Mouse (Mus musculus) kidney, postnatal 25 days (tissue): Measurements from ENCODE around the gene Arl3.

Experiments
- DNase-seq, 2 experiments: peaks; one replicate each; pipeline ENCODE4 v3.0.0; 2021; ENCODE audit warnings: mixed read lengths in 2 of 2

Gene Arl3

DNA sequence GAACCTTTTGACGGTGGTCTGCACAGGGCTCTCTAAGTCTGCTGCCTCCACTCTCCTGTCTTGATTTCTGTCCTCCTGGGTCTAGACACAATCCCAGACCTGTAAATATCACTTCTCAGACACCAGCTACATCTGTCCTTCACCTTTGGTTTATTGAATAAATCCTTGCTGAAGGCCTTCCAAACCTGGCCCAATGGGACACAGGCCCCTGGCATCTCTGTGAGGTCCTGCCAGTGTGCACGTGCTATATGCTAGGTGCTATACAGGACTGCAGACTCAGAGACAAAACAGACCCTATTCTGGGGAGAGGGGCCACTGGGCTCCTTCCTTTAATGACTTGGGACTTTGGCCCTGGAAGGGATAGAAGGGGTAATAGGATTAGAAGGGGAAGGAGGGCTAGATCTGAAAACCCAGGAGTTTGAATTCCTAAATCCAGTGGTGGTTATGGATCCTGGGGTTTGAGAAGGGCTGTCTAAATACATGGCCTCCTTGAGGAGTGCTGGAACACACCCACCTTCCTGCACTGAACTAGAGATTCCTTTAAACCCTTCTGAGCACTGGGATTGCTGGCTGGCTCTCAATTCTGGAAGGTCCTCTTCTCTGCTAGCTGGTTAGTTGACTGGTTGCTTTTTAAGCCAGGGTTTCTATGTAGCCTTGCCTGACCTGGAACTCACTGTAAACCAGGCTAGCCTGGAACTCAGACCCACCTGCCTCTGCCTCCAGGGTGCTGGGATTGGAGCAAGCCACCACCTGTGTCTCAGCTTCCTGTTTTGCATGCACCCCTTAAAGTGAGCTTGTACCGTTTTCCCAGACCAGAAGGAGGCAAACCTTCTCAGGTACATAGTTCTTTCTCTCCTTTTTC, 56.1 kb downstream of the Arl3 start:
- DNase-seq: peak in 1 of 2 experiments; percentile 38

DNA sequence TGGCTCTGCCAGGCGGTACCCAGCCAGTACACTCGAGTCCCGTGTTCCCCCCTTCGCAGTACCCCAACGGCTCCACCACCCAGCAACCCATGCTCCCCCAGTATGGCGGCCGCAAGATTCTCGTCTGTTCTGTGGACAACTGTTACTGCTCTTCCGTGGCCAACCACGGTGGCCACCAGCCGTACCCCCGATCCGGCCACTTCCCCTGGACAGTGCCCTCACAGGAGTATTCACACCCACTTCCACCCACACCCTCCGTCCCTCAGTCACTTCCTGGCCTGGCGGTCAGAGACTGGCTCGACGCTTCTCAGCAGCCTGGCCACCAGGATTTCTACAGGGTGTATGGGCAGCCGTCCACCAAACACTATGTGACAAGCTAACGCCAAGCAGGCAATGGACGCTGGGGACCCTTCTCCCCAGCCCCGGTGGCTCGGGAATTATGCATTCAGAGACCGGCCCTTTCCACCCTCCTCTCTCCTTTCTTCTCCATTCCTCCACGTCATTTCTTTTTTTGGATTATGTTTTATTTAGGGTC, 57.6 kb downstream of the Arl3 start:
- peak in 1 of 2 experiments; percentile 40 for DNase-seq

DNA sequence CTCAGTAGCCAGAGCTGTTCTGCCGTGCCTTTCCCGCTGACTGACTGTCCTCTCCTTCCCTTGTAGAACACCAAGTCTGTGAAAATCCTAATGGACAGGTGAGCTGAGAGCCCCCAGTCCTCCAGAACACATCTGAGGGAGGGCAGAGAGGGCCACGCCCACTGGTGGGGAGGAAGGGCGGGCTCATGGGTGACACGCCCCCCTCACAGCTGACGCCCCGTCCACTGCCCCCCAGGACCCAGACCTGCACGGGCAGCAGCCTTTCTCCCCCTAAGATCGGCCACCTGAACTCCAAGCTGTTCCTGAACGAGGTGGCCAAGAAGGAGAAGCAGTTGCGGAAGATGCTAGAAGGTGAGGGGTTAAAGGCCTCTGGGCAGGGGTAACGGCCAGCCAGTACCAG, 58.6 kb downstream of the Arl3 start:
- DNase-seq: peak in 1 of 2 experiments; percentile 44

DNA sequence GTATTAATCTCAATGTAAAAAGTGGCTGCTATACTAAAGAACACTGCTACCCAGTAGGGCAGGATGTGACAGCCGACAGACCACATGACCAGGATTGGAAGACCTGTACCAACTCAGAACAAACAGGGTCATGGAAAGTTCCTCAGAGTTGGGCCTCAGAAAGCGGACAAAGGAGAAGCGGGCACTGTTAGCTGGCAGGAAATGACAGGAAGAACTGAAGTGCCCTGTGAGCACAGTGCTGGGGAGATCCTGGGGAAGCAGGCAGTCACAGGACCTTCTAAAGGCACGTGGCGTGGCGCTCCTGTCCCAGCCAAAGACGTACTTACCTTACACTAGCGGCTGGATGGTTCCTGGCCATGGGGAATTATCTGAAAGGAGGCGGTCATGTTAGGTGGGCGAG, 61.7 kb downstream of the Arl3 start:
- peak in 1 of 2 experiments; percentile 73 for DNase-seq

DNA sequence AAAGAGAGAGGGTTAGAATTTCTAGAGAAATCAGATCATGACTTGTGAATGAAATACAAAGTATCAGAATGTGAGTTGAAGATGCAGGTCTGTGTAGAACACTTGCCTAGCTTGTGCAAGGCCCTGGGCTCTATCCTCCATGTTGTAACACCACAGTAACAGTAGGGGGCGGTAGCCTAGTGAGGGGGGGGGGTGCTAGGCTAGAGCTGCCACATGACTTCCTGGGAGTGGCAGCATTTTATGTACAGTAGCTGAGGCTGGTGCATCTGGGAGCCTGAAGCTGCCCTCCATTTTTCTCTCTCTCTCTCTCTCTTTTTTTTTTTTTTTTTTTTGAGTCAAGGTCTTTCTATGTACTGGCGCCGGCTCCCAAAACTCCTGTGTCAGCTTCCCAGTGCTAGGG, 62.2 kb downstream of the Arl3 start:
- DNase-seq: no peak

DNA sequence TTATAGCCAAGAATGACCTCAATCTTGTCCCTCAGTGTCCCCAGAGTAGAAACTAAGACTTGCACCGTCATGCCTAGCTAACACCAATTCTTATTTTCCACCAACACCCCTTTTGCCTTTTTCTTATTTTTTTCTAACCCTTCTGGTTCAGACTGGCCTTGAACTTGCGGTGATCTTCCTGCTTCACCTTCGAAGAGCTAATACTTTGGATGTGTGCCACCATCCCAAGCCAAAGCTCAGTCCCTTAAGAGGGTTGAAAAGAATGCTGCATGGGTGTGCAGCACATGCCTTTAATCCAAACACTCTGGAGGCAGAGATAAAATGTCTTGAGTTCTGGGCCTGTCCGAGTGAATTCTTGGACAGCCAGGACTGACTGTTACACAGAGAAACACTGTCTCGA, 62.6 kb downstream of the Arl3 start:
- no peak for DNase-seq

DNA sequence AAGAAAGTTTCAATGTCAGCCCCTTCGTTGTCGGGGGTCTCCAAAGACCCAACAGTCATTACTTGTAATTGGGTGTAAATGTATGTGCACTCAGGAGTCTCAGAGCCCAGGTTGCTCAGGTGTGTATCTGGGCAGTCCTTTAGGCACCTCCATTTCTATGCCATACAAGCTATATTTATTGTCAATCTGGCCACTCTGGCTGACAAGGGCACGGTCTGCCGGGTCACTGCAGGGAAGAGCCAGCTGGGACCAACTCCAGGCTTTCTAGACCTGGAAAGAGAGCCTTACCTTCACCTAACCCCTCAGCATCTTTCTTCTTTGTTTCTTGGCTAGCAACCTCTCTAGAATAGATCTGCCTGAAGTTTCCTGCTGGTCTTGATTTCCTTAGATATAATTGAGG, 63.3 kb downstream of the Arl3 start:
- no peak for DNase-seq

DNA sequence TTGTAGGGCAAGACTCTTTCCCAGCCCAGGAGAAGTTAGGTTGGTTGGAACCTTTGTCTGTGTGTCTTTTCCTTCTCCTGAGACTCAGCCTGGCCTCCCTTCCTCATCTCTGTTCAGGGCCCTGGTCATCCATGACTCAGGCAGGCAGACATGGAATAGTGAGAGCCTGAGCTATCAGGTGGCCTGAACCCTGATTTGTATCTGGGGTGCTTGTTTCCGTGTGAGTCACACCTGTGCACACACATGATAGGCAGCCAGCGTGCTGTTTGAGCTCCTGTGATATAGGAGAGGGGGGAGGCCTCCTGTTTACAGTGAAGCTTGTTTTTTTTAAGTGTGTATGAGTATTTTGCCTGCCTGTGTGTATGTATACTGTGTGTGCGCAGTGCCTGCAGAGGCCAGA, 63.8 kb downstream of the Arl3 start:
- peak in 1 of 2 experiments; percentile 36 for DNase-seq

DNA sequence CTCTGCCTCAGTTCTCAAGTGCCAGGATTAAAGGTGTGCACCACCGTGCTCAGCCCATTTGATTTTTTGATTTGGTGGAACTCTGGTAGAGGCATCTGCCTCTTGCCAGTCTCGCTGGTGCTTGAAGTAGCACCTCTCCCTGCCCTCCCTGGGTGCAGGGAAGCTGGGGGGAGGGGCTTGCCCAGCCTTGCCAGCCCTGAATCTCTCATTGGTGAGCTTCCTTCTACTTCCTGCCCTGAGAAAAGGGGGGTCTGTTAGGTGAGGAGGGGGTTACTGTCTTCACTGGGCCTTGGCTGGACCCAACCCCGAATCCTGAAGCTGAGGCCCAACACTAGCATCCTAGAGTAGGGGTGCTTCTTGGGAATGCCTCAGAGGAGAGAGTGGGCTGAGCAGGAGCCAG, 64.3 kb downstream of the Arl3 start:
- DNase-seq: peak in 1 of 2 experiments; percentile 70

DNA sequence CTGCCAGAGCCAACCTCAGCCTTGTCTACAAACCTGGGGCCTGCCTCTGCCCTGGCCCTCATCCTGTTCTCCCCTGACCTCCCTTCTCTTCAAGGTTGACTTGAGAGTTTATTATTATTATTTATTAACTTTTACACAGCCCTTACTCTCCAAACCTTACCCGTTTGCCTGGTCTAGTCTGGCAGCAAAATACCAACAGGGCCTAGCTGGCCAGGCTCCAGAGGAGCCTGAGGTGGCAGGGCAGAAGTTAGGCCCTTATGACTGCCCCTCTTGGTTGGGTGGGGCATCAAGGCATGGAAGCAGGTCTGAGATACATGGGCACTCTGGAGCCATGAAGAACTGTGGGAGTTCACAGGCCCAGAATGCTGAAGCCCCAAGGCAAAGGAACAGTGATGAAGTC, 65.2 kb downstream of the Arl3 start:
- peak; percentile 84 to 93 for DNase-seq

DNA sequence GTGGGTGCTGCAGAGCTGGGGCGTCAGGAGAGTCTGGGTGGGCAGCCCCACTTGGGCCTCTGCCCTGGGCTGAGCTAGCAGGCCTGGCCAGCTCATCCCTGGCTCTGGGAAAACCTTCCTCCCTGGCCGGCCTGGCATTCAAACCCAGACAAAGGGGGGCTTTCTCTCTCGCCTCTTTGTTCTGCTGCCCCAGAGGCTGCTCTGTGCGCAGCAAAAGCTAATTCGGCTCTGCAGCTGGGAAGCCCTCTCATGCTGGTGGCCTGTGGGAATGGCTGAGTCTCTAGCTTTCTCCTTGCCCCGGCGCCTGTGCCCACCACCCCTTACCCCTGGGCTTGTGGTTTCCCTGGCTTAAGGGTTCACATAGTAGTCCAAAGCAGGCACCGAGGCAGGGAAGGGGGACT, 65.8 kb downstream of the Arl3 start:
- DNase-seq: peak in 1 of 2 experiments; percentile 51

DNA sequence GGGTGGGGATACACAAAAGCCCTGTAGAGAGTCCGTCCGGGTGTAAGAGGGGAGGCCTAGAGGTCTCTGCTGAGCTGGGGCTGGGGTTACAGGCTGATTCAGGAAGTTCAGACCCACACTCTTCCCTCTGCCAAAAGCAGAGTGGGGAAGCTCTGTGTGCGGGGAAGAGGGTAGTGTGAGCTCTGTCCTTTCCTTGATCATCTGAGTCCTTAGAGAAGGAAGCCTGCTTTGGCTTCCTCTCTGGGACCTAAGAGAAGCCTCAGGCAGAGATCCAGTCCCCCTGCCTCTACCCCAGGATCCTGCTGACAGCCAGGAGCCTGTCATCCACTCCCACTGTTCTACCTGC, 66.7 kb downstream of the Arl3 start:
- DNase-seq: no peak

DNA sequence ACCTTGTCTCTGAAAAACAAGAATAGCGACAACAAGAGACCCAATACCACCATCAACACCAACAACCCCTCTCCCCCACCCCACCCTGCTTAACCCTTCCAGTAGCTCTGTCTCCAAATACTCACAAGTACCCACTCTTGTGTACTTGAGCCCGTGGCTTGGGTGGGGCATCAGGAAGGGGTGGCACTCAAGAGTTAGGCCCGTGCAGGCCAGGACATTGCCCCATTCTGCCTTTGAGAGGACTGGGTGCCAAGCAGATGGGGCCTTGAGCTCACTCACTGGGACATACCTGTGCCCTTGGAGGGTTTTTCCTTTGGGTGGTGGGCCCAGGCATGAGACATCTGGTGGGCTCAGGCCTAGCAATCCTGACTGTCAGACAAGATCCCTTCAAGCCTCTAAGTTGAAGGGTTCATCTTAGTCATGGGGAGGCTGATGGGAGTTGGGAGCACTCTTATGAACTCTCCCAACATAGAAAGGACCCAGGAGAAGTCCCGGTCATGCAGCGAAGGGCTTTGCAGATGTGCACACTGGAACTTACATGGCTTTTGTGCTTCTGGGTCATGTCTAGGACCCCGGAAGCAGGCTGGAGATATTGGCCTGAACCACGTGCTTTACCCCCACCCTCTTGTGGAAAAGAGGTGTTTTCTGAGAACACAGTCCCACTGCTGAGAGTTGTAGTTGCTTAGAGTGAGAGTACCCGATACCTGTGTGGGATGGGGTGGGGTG, 67.2 kb downstream of the Arl3 start:
- DNase-seq: peak in 1 of 2 experiments; percentile 56

DNA sequence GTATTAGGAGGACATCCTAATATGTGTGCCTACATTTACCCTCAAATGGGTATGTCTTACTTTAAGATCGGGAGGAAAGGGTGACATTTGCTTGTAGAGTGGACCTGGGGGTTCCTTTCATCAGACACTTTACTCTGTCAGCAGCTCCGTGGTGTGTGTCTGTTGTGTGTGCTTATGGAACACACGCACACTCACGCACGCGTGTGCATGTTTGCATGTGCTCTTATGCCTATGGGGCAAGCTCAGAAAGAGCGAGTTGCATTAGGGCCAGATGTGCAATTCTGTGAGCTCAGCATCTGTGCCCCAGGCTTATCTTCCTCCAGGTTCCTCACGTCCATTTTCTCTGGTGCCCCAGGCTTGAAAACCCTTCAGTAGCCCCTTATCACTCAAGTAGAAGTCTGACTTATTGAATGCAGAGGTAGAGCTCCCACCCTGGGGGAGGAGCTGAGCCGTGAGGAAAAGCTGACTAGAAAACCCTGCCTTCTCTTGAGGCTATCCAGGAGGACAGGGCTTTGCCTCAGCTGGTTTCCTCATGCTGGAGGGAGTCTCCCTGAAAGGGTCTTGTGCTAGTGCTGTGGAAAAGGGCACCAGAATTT, 68.1 kb downstream of the Arl3 start:
- peak in 1 of 2 experiments; percentile 55 for DNase-seq

DNA sequence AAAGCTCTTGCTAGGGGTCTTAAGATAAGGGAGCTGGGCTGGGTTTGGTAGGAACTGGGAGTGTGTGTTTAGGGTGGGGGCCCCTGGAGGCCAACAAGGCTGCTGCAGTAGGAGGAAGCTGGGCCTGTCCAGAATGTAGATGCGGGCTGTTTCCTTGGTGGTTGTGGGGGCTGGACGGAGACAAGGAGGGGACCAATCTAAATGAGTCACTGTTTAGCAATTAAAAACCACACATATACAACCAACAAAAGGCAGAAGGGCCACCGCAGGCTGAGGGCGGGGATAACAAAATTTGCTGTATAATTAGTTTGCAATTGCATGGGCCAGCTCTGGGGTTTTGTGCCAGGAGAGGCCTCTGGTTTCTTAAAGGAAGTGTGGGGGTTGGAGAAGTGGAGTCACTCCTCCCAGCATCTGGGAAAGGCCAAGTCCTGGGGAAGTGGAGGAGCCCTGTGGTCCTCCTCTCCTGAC, 68.9 kb downstream of the Arl3 start:
- DNase-seq: peak; percentile 63 to 81

DNA sequence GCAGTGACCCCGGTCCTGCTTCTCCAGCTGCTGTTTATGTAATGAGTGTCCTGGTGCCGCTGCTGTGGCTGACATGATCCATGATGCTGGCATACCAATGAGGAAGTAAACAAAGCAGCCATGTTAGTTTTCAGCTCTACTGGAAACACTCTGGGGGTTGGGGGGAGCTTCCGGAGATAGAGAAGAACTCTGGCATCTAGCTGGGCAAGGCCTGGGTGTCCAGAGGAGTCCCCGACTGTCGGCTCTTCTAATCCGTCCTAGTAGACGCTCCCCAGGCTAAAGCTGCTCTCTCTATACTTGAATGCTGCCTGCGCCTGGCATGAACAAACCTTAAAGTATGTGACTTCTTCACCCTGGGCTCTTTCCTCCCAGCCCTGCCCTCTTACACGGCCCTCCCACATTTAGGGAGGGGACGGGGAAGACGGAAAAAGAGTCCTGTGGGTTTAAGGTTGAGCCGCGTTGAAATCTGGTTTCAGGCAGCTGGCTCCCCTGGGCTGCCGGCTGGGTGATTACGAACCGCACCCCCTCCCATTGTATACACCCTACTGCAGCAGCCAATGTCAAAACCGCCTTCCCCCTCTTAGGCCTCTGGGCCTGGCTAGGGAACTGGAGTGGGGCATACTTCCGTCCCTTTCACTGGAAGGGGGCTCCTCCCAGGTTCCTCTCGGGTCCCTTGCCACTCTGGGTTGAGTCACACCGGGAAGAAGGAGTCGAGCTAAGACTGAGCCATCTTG, 69.5 kb downstream of the Arl3 start:
- DNase-seq: peak; percentile 85 to 94

DNA sequence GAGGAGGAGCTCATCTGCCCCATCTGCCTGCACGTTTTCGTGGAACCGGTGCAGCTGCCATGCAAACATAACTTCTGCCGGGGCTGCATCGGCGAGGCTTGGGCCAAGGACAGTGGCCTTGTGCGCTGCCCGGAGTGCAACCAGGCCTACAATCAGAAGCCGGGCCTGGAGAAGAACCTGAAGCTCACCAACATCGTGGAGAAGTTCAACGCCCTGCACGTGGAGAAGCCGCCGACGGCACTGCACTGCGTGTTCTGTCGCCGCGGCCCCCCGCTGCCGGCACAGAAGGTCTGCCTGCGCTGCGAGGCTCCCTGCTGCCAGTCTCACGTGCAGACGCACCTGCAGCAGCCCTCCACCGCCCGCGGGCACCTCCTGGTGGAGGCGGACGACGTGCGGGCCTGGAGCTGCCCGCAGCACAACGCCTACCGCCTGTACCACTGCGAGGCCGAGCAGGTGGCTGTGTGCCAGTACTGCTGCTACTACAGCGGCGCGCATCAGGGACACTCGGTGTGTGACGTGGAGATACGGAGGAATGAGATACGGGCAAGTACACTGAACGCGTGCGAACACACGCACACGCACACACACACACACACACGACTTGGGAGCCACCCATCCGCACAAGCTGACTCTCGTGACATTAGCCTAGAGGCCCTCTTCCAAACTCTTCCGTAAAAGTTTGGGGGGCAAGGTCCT, 70.4 kb downstream of the Arl3 start:
- DNase-seq: peak; percentile 87 to 94

DNA sequence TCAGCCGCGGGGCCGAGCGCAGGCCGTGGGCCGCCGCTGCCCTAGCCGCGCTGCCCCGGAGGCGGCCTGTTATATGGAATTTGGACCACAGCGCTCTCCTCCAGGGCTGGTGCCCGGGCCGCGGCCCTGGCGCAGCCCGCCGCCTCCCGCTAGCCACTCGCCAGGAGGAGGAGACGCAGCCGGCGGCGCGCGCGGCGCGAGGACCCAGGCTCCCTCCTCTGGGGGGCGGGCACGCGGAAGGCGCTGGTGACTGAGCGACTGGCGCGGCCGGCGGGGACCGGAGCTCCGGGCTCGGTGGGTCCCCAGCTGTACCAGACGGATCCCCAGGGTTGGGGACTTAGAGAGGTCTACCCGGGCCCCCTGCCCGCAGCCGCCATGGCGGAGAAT, 70.9 kb downstream of the Arl3 start:
- peak; percentile 78 to 91 for DNase-seq

DNA sequence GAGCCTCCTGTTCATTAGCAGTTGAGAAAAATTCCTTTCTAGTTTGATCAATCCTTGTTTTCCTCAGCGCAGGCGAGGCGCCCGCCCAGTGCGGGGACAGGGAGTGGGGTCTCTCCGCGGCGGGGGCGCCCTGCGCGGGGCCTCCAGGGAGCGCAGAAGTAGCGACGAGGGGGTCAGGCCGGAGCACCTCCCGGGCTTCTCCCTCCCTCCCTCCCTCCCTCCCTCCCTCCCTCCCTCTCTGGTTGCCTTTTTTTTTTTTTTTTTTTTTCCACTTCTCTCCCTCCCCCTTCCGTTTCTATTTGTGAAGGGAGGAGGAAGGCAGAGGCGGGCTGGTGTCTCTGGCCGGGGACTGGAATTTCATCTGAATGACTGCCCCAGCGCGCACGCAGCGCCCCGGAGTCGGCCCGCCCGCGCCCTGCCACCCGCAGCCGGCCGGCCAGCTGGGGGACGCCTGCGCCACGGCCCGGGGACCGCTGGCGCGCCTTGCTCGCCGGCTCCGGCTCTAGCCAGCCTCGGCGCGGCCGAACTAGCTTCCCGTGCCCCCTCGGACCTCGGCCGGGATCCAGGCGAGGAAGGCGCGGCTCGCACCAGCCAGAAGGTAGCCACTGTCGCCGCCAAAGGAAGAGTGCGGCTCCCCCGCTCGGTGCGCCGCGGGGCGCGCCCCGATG, 71.5 kb downstream of the Arl3 start, which contains the start of gene Trim8:
Trim8 (plus strand) TSS at position 302 of the 668 bp plus-strand sequence.
- peak; percentile 86 to 92 for DNase-seq

DNA sequence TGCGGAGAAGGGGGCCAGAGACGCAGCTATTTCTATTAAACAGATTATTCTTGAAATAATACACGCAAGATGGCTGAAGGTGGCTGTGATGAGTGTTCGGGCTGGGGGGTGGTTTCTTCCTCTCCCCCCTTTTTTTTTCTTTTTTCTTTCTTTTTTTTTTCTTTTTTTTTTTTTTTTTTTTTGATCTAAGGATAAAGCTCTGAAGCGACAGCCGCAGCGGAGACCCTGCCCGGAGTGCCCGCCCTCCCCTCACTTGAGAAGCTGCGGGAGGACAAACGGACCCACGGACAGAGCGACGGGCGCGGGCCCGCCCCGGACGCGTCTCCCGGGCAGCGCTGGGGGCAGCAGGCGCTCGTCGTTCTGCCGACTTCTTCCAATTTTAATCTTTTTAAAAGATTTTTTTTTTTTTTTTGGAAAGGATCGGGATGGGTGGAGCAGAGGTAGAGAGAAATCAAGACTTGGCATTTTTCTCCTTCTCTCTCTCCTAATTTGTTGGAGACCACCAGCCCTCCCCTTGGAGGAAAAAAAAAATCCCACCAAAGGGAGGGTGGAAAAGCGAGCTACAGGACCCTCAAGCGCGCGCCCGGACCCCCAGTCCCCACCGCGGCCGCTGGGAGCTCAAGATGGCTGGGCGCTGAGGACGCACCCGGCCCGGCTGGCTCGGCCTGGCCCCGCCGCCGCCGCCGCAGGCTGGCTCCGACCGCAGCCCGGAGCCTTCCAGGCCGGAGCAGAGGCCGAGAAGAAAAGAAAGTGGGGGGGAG, 72.2 kb downstream of the Arl3 start:
- peak in 1 of 2 experiments; percentile 86 for DNase-seq
